Mouse (Mus musculus) frontal cortex, postnatal 25 days (tissue): ENCODE measurements at regions not wholly inside any gene's neighbourhood (a gene's known extent, or its start where the extent isn't known, plus 50 kb on each side); places are given as distances from the start of the nearest gene placed in this dataset.

Experiments
- DNase-seq, 2 experiments: peaks; one replicate each; pipeline ENCODE4 v3.0.0; 2022; ENCODE audit warnings: low spot score in 2 of 2

DNA sequence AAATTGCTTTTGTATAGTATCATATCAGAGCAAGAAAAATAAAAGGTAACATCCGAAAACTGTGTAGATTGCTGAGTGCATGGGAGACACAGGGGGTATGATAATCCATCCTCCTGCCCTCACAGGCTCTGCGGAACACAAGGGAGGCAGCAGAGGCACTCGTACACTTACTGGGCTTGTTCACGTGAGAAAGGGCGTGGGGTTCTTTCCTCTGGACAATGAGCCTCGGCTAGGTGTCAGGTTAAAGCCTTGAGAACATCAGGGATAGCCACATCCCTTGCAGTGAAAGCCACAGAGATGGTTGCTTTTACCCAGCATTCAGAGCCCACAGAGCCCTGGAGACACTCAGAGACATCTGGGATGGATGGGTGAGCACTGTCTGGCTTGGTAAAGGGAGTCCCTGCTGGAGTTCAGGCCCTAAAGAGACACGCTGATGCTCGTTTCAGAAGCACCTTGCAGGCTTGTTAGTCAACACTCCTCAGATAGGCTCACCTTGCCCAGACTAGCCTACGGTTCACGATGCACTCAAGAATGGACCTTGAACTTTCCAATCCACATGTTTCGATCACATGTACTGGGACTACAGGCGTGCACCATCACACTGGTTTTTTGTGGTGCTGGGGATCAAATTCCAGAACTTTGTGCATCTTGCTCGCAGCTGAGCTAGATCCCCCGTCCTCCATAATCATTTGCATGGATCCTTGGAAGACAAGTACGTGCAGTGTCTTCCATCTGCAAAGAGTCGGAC is 83.5 kb upstream of the Spin1 start:
- no peak for DNase-seq

DNA sequence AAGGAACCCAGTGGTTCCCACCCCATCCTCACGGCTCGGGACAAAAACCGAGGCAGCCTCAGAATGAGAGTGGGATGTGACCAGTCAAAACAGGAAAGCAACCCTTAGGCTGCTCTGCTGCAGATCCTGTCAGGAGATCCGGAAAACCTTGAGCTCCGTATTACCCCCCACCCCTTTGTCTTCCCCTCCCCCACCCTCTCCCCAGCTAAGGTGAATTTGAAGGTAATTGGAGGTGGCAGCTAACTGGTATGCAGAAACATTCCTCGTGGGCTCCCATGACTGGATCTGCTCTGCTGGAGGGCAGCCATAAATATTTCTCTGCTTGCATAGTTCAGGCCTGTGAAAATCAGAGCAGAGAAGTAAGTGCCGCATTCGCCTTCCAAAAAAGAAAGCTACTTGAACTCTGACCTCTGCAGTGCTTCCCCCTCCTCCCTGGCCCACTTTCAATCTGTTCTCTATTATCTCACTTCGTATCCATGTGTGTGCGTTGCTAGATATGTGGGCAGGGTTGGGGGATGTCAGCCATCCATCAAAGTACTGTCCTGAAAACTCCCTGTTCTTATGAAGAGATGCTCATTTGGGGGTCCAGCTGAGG is 82.9 kb upstream of the Spin1 start:
- DNase-seq: no peak

DNA sequence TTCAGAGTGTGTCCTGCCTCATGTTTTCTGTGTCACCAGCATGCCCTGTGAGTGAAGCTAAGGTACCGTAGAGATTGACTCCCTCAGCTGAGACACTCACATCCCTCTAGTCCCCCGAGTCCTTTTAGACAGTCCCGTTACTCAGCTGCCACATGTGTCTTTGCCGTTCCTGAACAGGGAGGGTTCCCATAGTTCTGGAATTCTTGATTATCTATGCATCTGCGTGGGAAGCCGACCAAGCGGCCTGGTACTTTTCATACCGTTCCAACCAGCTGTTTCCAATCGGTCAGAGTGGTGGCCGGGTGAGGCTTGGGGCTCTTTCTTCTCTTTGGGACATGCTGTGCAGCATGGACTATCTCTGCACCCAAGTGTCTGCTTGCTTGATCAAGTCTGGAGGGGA is 82.3 kb upstream of the Spin1 start:
- DNase-seq: no peak

DNA sequence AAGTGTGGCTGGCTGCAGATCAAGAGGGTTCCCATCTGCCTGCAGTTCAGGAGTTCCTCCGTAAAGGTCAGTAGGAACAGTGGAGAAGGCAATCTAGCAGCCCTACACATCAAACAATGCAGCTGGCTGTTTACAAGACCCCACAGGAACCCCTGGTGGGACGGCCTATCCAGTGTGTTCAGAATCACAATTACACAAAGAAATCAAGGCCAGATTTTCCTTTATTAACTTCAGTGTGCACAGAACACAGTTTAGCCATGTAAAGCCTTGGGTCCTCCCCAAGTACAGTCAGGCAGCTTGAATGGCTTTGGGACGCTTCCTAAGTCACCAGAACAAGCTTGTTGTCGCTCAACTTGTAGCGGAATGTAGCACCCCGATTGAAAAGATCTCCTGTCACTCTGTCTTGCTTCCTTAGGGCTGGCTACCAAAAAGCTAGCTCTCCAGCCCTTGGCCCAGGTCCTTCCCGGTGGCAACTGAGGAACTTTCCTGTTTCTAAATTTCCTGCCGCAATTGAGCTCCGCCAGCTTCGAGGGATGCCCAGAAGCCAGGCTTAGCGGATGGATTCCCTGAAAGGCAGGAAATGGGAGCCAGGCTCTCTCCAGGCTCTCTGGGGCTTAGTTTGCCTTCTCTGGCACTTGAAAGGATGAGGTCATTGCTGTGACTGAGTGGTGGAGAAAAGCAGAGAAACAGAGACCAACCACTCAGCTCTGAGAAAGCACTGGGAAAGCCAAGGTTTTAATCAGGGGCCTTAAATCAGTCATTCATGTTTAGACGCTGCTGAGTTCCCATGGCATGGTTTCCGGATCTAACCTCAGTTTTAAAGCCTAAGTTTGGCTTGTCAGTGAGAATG is 78.1 kb upstream of the Spin1 start:
- no peak for DNase-seq

DNA sequence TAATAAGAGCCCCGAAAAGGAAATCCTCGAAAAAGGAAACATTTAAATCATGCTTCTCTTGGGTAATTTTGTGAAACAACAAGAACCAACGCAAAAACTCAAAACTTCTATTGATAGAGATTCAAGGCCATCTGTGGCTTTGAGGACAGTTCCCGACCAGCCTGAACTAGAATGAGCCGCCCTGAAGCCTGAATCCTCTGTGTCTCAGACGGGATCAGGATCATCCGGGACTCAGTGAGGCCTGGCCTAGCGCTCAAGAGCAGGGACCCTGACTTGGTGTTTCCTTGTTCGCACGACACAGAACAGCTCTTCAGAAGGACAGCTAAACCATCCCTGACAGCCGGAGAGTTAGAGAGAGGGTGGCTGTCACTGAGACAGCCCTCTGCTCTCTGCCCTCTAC is 77.4 kb upstream of the Spin1 start:
- no peak for DNase-seq

DNA sequence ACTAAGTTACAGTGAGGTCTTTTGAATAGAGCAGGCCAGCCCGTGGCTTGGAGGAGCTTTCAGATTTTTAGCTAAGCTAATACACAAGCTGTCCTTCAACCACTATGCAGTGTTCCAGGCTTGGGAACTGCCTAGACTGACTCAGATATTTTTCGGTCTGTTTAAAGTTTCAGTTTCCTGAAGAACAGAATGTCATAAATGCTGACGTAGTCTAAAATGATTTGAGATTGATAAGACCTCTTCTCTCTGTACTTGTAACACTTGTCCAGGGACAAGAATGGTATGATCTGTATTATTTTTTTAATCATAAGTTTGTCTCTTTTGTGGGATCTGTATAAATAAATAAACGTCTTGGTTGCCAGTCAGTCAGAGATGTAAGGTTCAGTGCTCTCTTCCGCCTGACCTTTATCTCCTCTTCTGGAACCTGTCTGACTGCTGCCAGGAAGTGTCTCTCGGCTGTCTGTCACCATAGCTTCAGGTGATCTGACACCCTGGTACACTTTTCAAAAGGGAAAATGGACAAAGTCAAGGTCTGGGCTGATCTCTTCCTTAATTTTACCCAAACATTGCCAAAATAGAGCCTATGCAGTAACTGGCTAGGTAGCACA is 74.3 kb upstream of the Spin1 start:
- no peak for DNase-seq

DNA sequence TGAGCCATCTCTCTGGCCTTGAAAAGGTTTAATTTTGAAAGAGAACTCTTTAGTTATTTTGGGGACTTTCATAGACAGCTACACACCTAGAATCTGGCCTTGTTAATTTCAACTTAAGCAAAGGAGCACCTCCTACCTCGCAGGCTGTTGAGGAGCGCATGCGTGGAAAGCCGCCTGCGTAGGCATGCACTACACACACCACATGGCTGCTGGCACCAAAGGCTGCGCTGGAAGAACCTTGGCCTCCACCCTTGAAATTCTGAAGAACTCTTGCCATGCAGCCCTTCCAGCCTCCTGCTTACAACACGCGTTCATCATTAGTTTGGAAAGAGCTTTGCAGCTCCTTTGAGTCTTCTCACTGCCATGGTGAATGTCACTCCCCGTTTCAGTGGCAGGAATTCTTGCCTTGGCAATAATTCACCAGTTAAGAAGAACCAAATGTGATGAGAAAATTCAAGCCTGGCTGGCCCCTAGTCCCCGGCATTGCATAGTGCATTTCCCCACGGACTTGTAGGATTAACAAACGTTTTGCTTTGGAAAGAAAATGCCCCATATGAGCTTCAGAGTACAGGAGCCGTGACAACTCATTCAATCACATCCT is 62.7 kb upstream of the Spin1 start:
- DNase-seq: no peak

DNA sequence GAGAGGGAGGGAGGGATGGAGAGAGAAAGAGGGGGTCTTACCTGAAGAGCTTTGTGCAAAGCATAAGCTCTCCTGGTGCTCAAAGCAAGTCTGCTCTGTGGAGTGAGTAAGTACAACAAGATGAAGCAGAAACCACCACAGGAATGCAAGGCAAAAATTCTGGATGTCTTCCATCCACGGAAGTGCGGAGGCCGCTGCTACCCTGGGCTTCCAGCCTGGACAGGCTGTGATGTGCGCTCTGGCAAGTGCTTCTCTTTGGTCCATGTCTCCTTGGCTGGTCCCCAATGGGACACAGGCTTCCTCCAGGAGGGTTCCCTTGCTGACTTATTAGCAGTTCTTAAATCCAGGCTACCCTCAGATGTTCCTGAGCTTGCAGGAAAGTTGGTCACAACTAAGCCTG is 61.7 kb upstream of the Spin1 start:
- no peak for DNase-seq

DNA sequence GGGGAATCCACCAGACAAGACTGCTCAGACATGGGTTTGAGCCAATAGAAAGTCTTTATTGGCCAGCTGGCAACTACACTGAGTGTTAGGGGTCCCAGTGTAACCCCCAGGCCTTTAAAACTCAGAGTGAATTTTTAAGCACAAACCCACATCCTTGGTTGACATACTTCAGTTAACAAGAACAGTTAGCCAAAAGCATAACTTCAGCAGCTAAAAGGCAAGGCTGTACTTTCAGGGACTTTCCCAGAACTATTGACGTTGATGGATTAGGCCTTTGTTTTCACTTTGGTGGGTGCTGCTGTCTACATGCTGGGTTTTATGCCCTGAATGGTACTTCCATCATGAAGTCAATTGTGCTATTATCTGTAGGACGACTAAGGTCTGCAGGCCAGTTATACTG is 59.6 kb upstream of the Spin1 start:
- no peak for DNase-seq

DNA sequence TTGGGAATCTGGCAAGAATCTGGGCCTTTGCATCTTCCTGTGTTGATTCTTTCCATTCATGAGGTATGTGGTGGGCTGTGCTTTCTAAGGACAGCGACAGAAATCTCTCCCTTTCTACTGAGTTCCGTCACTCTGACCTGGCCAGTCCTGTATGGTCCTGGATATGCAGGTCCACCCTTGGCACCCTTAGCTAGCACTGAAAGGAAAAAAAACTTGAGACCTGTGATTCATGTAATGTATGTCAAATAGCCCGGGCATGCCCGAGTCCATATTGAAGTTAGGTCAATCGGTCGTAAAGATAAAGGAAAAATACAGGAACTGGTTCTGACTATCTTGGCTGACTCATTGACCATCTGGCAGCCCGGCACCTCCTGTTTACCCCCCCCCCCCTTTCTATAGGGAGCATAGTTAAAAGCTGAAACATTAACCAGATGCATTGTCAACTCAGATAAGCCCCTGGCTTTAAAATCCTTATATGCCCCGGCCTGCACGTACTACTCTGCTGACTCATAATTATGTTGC is 57.7 kb upstream of the Spin1 start:
- DNase-seq: no peak
